Mouse (Mus musculus): ENCODE results near the gene Ctsll3. TPM values are rescaled to one million over a fixed set of nuclear protein-coding genes. Genes with fewer than 3 reads are reported as not detected.

Ctsll3 gene
- polyA plus RNA-seq, 1 experiment from 2014 or later = not detected

DNA sequence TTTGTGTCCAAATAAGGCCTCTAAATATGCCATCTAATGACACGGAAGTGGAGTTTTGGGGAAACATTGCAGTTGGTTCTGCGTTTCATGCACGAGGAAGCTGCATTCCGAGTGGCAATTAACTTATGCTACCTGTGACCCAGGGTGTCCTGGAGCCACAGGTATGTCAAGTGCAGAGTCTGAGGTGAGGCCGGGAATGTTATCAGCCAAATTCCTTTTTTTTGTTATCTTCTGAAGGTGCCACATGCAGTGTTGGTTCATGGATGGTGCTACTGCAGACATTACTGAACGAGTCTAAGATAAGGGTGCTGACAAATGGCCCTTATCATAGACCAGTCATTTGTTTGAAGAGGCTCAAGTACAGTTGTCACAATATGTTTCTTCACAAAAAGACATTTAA lies 10.1 kb upstream of the Ctsll3 start:
- no peaks in the 10 kb centered on the region for H3K9me3 ChIP-seq (ENCODE audit: control insufficient read depth, low read length)
- no peak for ATAC-seq (ENCODE audit: low FRiP score)
- H3K9ac ChIP-seq (ENCODE audit: low read length) = no peak overlapping the region
- no peaks in the 10 kb centered on the region for H3K36me3 ChIP-seq (ENCODE audit: control insufficient read depth, insufficient read depth, low read length)
- H3K4me3 ChIP-seq (ENCODE audit: low read depth, low read length) = no peak overlapping the region
- no peak overlapping the region for H3K27ac ChIP-seq (ENCODE audit: low read depth, low read length)
- H3K27me3 ChIP-seq (ENCODE audit: control insufficient read depth, insufficient read depth, low read length) = no peaks in the 10 kb centered on the region
- DNase-seq (ENCODE audit: low spot score, missing footprints) = no peak
- 86% methylated on average over 6 of the region's 6 CpGs for WGBS
- H3K4me2 ChIP-seq = no peak overlapping the region
- H3K4me1 ChIP-seq (ENCODE audit: control insufficient read depth, insufficient read depth, low read length) = no peaks in the 10 kb centered on the region

DNA sequence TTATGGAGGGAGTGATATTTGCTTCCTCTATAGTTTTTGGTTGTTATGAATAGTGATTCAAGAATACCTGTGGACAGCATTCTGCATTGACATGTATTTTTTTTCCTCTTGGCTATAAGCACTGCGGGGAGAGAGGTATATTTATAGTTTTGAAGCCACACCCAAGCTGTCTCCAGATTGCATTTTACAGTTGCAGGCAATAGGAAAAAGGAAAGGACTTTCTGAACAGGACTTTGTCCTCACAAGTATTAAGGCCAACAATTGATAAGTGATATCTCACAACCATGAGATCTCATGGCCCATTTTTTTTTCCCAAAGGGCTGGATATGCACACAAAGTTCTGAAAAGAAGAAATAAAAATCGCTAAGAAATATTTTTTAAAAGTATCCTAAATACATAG lies 7.0 kb upstream of the Ctsll3 start:
- Histone ChIP-seq H3K9ac (ENCODE audit: low read length) (no peak overlapping the region), H3K27ac (ENCODE audit: low read depth, low read length) (no peak overlapping the region), H3K4me3 (ENCODE audit: low read depth, low read length) (no peak overlapping the region)

DNA sequence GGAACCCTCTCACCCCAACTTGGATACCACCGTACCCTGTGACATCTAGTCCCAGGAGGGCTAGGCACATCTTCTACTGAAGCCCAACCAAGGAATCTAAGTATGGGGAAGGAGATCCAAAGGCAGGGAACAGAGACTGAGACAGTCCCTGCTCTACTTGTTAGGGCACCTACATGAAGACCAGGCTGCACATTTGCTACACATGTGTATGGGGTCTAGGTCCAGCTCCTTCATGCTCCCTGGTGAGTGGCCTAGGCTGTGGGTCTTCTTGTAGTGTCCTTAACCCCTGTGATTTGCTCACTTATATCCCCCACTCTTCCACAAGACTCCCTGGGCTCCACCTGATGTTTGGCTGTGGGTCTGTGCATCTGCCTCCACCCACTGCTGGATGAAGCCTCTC lies 13.2 kb downstream of the Ctsll3 start:
- Histone ChIP-seq H3K4me1 (ENCODE audit: control insufficient read depth, insufficient read depth, low read length) (no peaks in the 10 kb centered on the region), H3K36me3 (ENCODE audit: control insufficient read depth, insufficient read depth, low read length) (no peaks in the 10 kb centered on the region), H3K9ac (ENCODE audit: low read length) (no peak overlapping the region), H3K4me3 (ENCODE audit: low read depth, low read length) (no peak overlapping the region), H3K9me3 (ENCODE audit: control insufficient read depth, low read length) (no peaks in the 10 kb centered on the region), H3K27ac (ENCODE audit: low read depth, low read length) (no peak overlapping the region), H3K27me3 (ENCODE audit: control insufficient read depth, insufficient read depth, low read length) (no peaks in the 10 kb centered on the region), H3K4me2 (no peak overlapping the region)
- DNase-seq (ENCODE audit: low spot score, missing footprints) (no peak), ATAC-seq (ENCODE audit: low FRiP score) (no peak)
- 77% methylated on average over 1 of the region's 1 CpGs for WGBS

More for the DNA sequence above, 7.0 kb upstream of the Ctsll3 start:
- H3K27me3 ChIP-seq (ENCODE audit: control insufficient read depth, insufficient read depth, low read length) = no peaks in the 10 kb centered on the region
- no peaks in the 10 kb centered on the region for H3K36me3 ChIP-seq (ENCODE audit: control insufficient read depth, insufficient read depth, low read length)
- no peaks in the 10 kb centered on the region for H3K9me3 ChIP-seq (ENCODE audit: control insufficient read depth, low read length)
- ATAC-seq (ENCODE audit: low FRiP score) (no peak), DNase-seq (ENCODE audit: low spot score, missing footprints) (no peak)
- H3K4me1 ChIP-seq (ENCODE audit: control insufficient read depth, insufficient read depth, low read length) = no peaks in the 10 kb centered on the region
- WGBS = 82% methylated on average over 2 of the region's 2 CpGs
- no peak overlapping the region for H3K4me2 ChIP-seq

DNA sequence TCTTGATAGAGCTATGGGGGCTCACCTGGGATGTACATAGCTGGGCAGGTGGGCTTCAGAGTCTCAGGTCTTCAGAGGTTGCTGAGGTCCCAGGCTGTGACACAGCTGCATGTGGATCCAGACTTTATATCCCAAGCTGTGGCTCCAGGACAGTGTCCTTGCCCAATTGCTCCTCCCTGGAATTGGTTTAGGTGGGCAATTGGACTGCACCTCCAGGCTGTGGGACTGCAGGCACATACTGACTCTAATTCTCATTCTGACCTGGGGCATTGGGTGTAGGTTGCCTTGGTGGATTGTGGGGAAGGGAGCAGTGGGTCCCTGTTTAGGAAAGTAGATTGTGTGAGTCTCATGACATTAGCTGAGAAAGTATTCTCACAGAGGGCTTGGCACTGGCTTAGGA lies 16.4 kb downstream of the Ctsll3 start, which contains the start of gene BC051665:
BC051665 (minus strand) TSS at position 101 of the 400 bp plus-strand sequence.
- DNase-seq (ENCODE audit: low spot score, missing footprints) (no peak), ATAC-seq (ENCODE audit: low FRiP score) (no peak)
- H3K4me3 ChIP-seq (ENCODE audit: low read depth, low read length) = no peak within 1 kb of the TSS
- H3K36me3 ChIP-seq (ENCODE audit: control insufficient read depth, insufficient read depth, low read length) = no peaks in the 10 kb centered on the region
- H3K4me2 ChIP-seq = no peak within 1 kb of the TSS
- H3K27me3 ChIP-seq (ENCODE audit: control insufficient read depth, insufficient read depth, low read length) = no peaks in the 10 kb centered on the region
- no peak within 1 kb of the TSS for H3K27ac ChIP-seq (ENCODE audit: low read depth, low read length)
- no peak within 1 kb of the TSS for H3K9ac ChIP-seq (ENCODE audit: low read length)
- no peaks in the 10 kb centered on the region for H3K4me1 ChIP-seq (ENCODE audit: control insufficient read depth, insufficient read depth, low read length)
- no peaks in the 10 kb centered on the region for H3K9me3 ChIP-seq (ENCODE audit: control insufficient read depth, low read length)

DNA sequence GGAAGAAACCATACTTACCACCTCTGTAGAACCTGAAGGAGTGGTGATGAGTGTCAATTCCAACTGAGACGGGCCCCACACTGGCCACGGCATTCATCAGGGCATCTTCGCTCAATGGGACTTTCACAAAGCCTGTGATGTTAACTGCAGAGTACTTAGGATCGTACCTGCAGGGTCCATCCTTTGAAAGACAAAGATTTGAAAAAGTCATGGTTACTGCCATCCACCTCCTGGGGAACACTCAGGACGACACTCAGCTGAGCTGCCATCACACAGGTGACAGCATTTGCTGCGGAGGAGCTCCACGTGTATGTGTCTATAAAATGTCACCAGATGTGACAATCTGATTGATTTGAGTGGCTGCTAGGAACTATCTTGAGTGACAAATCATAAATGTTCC lies 19.3 kb downstream of the Ctsll3 start:
- Histone ChIP-seq H3K9ac (ENCODE audit: low read length) (no peak overlapping the region), H3K27ac (ENCODE audit: low read depth, low read length) (no peak overlapping the region), H3K4me2 (no peak overlapping the region), H3K9me3 (ENCODE audit: control insufficient read depth, low read length) (no peaks in the 10 kb centered on the region), H3K4me1 (ENCODE audit: control insufficient read depth, insufficient read depth, low read length) (no peaks in the 10 kb centered on the region), H3K36me3 (ENCODE audit: control insufficient read depth, insufficient read depth, low read length) (no peaks in the 10 kb centered on the region), H3K27me3 (ENCODE audit: control insufficient read depth, insufficient read depth, low read length) (no peaks in the 10 kb centered on the region), H3K4me3 (ENCODE audit: low read depth, low read length) (no peak overlapping the region)
- ATAC-seq (ENCODE audit: low FRiP score) (no peak), DNase-seq (ENCODE audit: low spot score, missing footprints) (no peak)
- 91% methylated on average over 7 of the region's 7 CpGs for WGBS

DNA sequence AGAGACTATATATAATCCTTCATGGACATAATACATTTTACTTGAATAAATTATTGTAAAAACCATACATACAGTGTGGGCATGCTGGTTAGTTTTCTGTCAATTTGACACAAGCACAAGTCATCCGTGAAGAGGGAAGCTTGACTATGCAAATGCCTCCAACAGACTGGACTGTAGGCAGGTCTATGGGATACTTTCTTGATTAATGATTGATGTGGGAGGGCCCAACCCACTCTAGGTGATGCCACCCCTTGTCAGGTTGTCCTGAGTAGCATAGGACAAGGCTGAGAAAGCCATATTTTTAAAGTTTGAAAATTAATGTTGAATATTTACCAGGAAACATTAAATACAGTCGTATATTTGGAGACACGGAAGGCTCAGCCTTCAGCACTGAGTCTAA lies 22.1 kb downstream of the Ctsll3 start:
- 90% methylated on average over 3 of the region's 3 CpGs for WGBS
- DNase-seq (ENCODE audit: low spot score, missing footprints) (no peak), ATAC-seq (ENCODE audit: low FRiP score) (no peak)
- Histone ChIP-seq H3K4me3 (ENCODE audit: low read depth, low read length) (no peak overlapping the region), H3K9me3 (ENCODE audit: control insufficient read depth, low read length) (no peaks in the 10 kb centered on the region), H3K36me3 (ENCODE audit: control insufficient read depth, insufficient read depth, low read length) (no peaks in the 10 kb centered on the region), H3K27me3 (ENCODE audit: control insufficient read depth, insufficient read depth, low read length) (no peaks in the 10 kb centered on the region), H3K4me2 (no peak overlapping the region), H3K27ac (ENCODE audit: low read depth, low read length) (no peak overlapping the region), H3K9ac (ENCODE audit: low read length) (no peak overlapping the region), H3K4me1 (ENCODE audit: control insufficient read depth, insufficient read depth, low read length) (no peaks in the 10 kb centered on the region)

DNA sequence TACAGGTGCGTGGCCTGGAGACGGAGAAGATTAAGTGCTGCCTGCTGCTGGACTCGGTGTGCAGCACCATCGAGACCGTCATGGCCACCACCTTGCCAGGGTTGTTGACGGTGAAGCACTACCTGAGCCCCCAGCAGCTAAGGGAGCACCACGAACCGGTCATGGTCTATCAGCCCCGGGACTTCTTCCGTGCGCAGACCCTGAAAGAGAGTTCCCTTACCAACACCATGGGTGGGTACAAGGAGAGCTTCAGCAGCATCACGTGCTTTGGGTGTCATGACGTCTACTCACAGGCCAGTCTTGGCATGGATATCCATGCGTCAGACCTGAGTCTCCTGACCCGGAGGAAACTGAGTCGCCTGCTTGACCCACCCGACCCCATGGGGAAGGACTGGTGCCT lies 41.5 kb downstream of the Ctsll3 start:
- Histone ChIP-seq H3K4me2 (no peak overlapping the region), H3K4me1 (ENCODE audit: control insufficient read depth, insufficient read depth, low read length) (no peaks in the 10 kb centered on the region), H3K4me3 (ENCODE audit: low read depth, low read length) (no peak overlapping the region), H3K9me3 (ENCODE audit: control insufficient read depth, low read length) (no peaks in the 10 kb centered on the region), H3K27ac (ENCODE audit: low read depth, low read length) (no peak overlapping the region), H3K36me3 (ENCODE audit: control insufficient read depth, insufficient read depth, low read length) (peaks cover 12% of the 10 kb centered on the region; the same call in 1 of the 2 replicates), H3K9ac (ENCODE audit: low read length) (no peak overlapping the region), H3K27me3 (ENCODE audit: control insufficient read depth, insufficient read depth, low read length) (no peaks in the 10 kb centered on the region)
- no peak for DNase-seq (ENCODE audit: low spot score, missing footprints)
- peak; percentile 42; the same call in 1 of the 2 replicates for ATAC-seq (ENCODE audit: low FRiP score)
- 97% methylated on average over 17 of the region's 17 CpGs for WGBS

DNA sequence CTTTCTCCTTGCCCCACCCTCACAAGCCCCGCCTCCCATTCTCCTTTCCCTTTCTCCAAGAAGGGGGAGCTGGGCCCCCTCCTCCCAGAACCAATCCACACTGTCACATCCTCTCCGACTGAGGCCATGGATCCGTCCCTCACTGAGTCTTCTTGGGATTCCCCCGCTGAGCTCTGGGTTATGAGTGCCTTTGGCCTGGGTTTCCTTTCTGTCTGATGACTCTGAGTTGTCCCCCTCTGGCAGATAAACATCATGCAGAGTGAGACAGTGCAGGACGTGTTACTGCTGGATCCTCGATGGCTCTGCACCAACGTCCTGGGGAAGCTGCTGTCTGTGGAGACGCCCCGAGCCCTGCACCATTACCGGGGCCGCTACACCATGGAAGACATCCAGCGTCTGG lies 42.3 kb downstream of the Ctsll3 start:
- ATAC-seq (ENCODE audit: low FRiP score) = no peak

DNA sequence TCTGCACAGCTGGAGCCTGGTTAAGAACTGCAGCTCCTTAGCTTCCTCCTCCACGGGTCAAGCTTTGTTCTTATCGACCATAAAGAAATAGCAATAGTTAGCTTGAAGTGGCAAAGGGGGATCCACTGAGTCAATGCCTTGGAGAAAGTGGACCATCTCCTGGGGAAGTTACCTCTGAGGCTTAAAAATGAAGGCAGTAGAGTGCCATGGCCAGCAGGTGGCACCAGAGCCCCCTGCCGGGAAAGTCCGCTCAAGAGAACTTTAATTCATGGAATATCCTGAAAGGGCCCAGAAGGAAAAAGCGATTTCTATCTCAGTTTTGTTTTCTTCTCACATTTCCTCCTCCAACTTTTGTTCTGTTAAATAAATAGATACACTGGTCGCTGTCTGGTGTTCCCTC lies 43.5 kb downstream of the Ctsll3 start:
- WGBS = 46% methylated on average over 6 of the region's 6 CpGs
- Histone ChIP-seq H3K36me3 (ENCODE audit: control insufficient read depth, insufficient read depth, low read length) (peaks cover 12% of the 10 kb centered on the region; the same call in 1 of the 2 replicates), H3K4me2 (no peak overlapping the region), H3K4me1 (ENCODE audit: control insufficient read depth, insufficient read depth, low read length) (no peaks in the 10 kb centered on the region), H3K4me3 (ENCODE audit: low read depth, low read length) (no peak overlapping the region), H3K27ac (ENCODE audit: low read depth, low read length) (no peak overlapping the region), H3K9me3 (ENCODE audit: control insufficient read depth, low read length) (no peaks in the 10 kb centered on the region), H3K9ac (ENCODE audit: low read length) (no peak overlapping the region), H3K27me3 (ENCODE audit: control insufficient read depth, insufficient read depth, low read length) (no peaks in the 10 kb centered on the region)
- peak; percentile 16; the same call in 1 of the 2 replicates for ATAC-seq (ENCODE audit: low FRiP score)
- peak; percentile 94 for DNase-seq (ENCODE audit: low spot score, missing footprints)

More for the DNA sequence above, 42.3 kb downstream of the Ctsll3 start:
- 94% methylated on average over 12 of the region's 12 CpGs for WGBS
- Histone ChIP-seq H3K4me1 (ENCODE audit: control insufficient read depth, insufficient read depth, low read length) (no peaks in the 10 kb centered on the region), H3K9me3 (ENCODE audit: control insufficient read depth, low read length) (no peaks in the 10 kb centered on the region), H3K4me2 (no peak overlapping the region), H3K4me3 (ENCODE audit: low read depth, low read length) (no peak overlapping the region), H3K36me3 (ENCODE audit: control insufficient read depth, insufficient read depth, low read length) (peaks cover 12% of the 10 kb centered on the region; the same call in 1 of the 2 replicates), H3K27ac (ENCODE audit: low read depth, low read length) (no peak overlapping the region), H3K9ac (ENCODE audit: low read length) (no peak overlapping the region), H3K27me3 (ENCODE audit: control insufficient read depth, insufficient read depth, low read length) (no peaks in the 10 kb centered on the region)
- DNase-seq (ENCODE audit: low spot score, missing footprints) = no peak

DNA sequence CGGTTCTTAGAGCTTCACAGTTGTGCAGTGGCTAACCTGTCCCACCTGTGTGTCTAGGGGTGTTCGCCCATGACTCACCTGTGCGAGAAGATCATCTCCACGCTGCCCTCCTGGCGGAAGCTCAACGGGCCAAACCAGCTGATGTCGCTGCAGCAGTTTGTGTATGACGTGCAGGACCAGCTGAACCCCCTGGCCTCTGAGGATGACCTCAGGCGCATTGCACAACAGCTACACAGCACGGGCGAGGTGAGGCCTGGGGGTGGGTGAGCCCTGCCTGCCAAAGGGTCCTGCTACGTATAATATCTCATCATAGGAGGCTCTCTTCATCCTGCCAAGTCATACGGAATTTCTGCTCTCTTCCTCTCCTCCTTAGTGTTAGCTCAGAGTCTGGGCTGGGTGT lies 45.4 kb downstream of the Ctsll3 start:
- WGBS = 90% methylated on average over 13 of the region's 13 CpGs
- ATAC-seq (ENCODE audit: low FRiP score) (no peak), DNase-seq (ENCODE audit: low spot score, missing footprints) (no peak)
- H3K4me2 ChIP-seq = no peak overlapping the region
- no peak overlapping the region for H3K9ac ChIP-seq (ENCODE audit: low read length)
- H3K27ac ChIP-seq (ENCODE audit: low read depth, low read length) = no peak overlapping the region
- peaks cover 18% of the 10 kb centered on the region; the same call in 1 of the 2 replicates for H3K36me3 ChIP-seq (ENCODE audit: control insufficient read depth, insufficient read depth, low read length)
- H3K4me1 ChIP-seq (ENCODE audit: control insufficient read depth, insufficient read depth, low read length) = no peaks in the 10 kb centered on the region
- H3K4me3 ChIP-seq (ENCODE audit: low read depth, low read length) = no peak overlapping the region
- H3K27me3 ChIP-seq (ENCODE audit: control insufficient read depth, insufficient read depth, low read length) = no peaks in the 10 kb centered on the region
- no peaks in the 10 kb centered on the region for H3K9me3 ChIP-seq (ENCODE audit: control insufficient read depth, low read length)
